ENCODE assay signal across 19 mouse cellular contexts in the genomic region with DNA sequence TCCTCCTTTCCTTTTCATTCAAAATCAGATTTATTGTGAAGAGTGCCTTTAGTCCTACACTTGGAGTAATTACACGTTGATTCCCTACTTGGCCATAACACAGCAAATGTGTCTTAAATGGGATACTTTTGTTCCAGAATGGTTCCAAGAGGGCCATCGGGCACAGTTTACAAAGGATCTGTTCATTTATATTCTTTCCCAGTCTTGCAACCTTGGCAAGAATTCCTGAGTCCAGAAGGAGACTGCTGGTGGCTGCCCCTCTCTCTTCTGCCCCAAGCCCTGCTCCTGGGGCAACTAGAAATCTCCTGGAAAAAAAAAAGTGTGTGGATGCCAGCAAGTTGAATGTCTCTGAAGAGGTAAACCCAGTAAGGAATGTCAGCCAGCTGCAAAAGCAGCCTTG. TPM values are rescaled to one million over a fixed set of nuclear protein-coding genes. Genes with fewer than 3 reads are reported as not detected.
A peak's percentile ranks its signal among the peaks of the same experiment; 100 is the strongest.
DNase-seq lines count a peak whose midpoint lies in the region; ATAC-seq lines count a peak whose summit lies in the region.
"Had no signal": no experiment of that assay in that cellular context is flagged by ENCODE, and none has a peak within 500 bp of the region (broad histone marks: within the 10 kb centered on the region; RNA-seq: fewer than 3 reads in every experiment).

No protein-coding gene starts in this region.

- DNase-seq in cerebellum, postnatal 36 days, result no peak
- DNase-seq in frontal cortex, postnatal 14 days (ENCODE audit: low spot score in 2 of 2), result no peak
- peak; percentile 11 to 17 for DNase-seq in layer of hippocampus, postnatal 10 days (ENCODE audit: low spot score in 2 of 2)
- DNase-seq in layer of hippocampus, postnatal 36 days, result no peak
- peak; percentile 13 for DNase-seq in right cerebral cortex, adult 18-20 months
- no peak for DNase-seq in right cerebral cortex, postnatal 25 days
- DNase-seq: adrenal gland, adult 8-10 months; cerebellum, adult 8-10 months; gastrocnemius, postnatal 36 days; kidney, adult 11 months; liver, embryonic 13.5 days; lung, embryonic 14.5 days; lung, postnatal 36 days; right cerebral cortex, postnatal 4 days; thymus, adult 2 months had no signal

- ATAC-seq in cerebellum, adult (ENCODE audit: insufficient number of reproducible peaks, low FRiP score, low TSS enrichment), result 0 out of 2 replicates have a peak, but pooled peaks have one; percentile 3
- ATAC-seq in frontal cortex, adult (ENCODE audit: low TSS enrichment), result 0 out of 2 replicates have a peak, but pooled peaks have one; percentile 20

RNA-seq across cellular contexts. Expression of a gene that starts 56.2 kb away (rescaled TPM):
- 1 to 10 TPM; 8.1 to 8.8 TPM for total RNA-seq in layer of hippocampus, postnatal 10 days (2021)
- 1 to 10 TPM; 5.5 to 5.7 TPM for total RNA-seq in layer of hippocampus, postnatal 36 days (2021)
- total RNA-seq: hematopoietic stem cell, adult 5-6 weeks; megakaryocyte-erythroid progenitor cell, adult 5-6 weeks had no signal

Comparison
In these comparisons a context has a peak if more than half of its experiments do, and no peak if none do; other contexts are left out.
1. DNase-seq: peak in layer of hippocampus, postnatal 10 days (2 of 2) and right cerebral cortex, adult 18-20 months (single experiment); none in cerebellum, postnatal 36 days (0 of 2), frontal cortex, postnatal 14 days (0 of 2), layer of hippocampus, postnatal 36 days (0 of 2) and right cerebral cortex, postnatal 25 days (single experiment).